Mouse (Mus musculus) forelimb bud, embryonic 11.5 days (tissue): ENCODE results near the gene Aff3.

Experiments used
- DNase-seq: peaks from one replicate; pipeline ENCODE4 v3.0.0-alpha.2; 2012; ENCODE audit warnings: low read depth, low spot score

Gene Aff3

DNA sequence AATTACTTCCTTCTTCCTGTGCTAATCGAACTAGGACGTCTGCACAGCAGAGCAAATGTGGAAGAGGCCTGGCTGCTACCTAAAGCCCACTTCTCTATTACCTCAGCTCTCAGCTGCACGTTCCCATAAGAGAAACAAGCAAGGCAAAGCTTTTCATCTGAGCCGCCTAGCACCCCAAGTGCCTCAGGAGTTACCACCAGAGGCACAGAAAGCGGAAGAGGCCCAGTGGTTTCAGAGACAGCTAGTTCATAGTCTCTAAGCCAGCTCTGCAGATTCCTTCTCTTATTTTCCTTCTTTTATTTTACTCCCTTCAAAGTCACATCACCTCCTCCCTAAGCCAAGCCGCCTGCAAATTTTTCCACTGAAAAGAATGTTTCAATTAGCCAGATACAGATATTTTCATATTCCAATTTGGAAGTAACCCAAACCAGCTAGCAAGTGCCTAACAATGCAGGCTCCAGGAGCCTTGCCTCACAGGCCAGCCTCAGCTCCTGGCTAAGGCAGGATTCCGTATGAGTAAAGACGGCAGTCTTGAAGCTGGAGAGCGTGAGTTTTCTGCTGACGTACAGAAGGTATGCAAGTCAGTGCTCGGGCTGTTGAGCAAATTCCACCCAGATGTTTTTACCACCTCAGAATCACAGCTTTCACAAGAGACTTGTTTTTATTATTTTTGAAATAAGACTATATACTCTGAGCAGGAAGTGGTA lies 62.8 kb downstream of the Aff3 start:
- DNase-seq, result no peak

DNA sequence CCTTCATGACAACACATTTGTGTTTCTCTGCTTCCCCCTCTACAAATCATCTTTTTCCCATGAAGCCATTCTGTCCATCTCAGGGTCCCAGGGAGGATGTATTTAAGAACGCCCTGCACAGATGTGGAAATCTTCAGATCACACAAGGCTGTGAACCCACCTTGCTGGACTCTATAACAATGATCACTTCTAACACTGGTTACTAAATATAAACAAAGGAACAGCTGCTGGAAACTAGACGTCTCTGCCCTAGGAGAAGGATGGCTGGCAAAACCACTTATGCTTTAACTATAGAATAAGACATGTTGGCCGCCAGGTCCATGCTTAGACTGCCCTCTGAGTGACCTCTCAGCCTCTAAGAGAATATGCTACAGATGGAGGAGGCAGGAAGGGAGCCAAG lies 69.4 kb downstream of the Aff3 start:
- no peak for DNase-seq

DNA sequence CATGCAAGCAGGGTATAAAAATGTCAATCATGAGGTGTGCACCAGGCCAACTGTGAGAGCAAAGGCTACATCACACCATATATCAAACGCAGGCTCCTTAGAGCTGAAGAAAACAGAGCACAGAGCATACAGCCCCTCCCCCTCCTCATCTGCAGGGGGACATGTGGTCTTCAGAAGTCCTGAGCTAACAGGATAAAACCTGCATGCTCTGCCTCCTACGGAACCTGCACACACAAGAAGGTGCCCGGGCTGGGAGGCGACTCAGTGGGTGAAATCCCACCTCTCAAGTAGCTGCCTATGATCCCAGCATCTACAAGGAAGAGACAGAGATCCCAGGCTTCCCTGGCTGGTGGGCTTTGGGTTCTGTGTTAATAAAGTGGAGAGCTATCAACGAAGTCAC lies 70.0 kb downstream of the Aff3 start:
- no peak for DNase-seq

- DNase-seq, result no peak
Observed at GRCm38 (mm10) chr1:38591194-38591593, 73.6 kb downstream of the Aff3 start.

- DNase-seq, result no peak
Observed at GRCm38 (mm10) chr1:38588741-38589140, 76.0 kb downstream of the Aff3 start.

DNA sequence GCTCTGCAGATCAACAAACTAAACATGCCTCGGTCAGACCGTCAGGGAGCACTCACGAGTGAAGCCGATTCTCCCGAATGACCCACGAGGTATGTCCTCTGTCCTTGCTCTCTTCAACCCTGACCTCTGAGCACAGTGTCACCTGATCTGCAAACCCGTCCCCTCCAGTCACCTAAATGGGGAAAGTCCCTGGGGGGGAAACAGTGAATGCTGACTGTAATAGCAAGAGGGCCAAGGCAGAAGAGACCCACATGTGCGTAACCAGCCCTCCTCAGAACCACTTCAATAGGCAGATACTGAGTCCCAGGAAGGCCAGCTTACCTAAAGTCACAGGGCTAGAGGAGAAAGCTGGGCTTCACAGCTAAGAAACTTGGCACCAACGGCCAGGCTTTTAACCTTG lies 82.4 kb downstream of the Aff3 start:
- no peak for DNase-seq

GRCm38 (mm10) chr1:38580572-38580971 lies 84.2 kb downstream of the Aff3 start:
- no peak for DNase-seq

DNA sequence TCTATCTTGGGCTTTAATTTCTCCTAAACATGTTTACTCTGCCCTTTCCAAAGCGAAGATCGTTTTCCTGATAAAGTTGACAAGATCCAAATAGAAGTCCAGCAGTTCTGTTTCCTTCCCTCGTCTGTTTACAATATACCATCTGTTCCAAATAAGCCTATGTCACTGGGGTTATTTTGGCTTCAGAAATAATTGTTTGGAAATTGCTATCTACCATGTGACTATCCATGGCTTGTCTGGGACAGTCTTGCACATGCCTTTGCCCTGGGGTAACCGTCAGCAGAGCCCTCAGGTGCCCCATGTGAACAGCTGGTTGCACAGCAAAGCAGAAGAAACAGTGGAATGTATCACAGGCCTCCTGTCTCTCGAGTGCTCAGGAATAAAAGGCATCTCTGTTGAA lies 86.4 kb downstream of the Aff3 start:
- DNase-seq, result no peak

DNA sequence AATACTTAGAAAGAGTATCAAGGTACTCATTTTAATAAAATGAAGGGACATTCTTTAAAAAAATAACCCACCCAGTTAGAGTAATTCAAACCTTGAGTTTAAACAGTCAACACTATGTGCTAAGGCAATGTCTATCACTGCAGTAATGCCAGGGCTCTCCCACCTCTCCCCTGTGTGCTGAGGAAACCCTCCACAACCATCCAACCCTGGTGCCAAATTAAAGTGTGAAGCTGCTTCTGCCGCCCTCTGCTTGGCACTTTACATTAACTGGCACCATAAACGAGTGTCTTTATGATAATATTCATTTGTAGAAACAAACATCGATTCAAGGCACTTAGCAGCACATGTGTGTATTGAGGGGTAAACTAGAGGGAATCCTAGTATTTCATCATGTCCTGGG lies 97.0 kb downstream of the Aff3 start:
- DNase-seq, result no peak

GRCm38 (mm10) chr1:38566101-38566678 lies 98.6 kb downstream of the Aff3 start:
- no peak for DNase-seq

DNA sequence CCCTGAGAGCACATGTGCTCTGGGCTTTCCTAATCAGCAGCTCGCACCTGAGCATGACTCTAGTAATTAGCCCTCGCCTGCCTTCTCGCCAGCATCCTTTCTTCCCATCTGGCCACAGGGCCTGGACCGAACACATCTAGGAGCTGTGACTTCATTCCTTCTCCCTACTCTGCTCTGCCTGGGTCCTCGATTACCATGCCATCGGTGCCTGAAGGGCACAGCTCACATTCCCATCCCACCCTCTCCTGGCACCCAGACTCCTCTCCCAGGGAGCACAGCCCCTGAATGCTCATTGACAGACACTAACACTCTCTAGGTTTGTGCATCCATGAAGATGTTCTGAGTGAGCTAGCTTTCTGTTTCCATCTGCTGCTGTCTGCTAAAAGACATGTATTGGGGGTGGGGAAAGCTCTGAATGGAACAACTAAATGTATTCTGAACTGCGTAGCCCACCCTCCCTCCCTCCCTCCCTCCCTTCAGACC lies 99.4 kb downstream of the Aff3 start:
- no peak for DNase-seq

GRCm38 (mm10) chr1:38562397-38563199 lies 102.2 kb downstream of the Aff3 start:
- DNase-seq, result no peak

- no peak for DNase-seq
Observed at GRCm38 (mm10) chr1:38561331-38561730, 103.4 kb downstream of the Aff3 start.

GRCm38 (mm10) chr1:38560666-38561065 lies 104.1 kb downstream of the Aff3 start:
- no peak for DNase-seq

DNA sequence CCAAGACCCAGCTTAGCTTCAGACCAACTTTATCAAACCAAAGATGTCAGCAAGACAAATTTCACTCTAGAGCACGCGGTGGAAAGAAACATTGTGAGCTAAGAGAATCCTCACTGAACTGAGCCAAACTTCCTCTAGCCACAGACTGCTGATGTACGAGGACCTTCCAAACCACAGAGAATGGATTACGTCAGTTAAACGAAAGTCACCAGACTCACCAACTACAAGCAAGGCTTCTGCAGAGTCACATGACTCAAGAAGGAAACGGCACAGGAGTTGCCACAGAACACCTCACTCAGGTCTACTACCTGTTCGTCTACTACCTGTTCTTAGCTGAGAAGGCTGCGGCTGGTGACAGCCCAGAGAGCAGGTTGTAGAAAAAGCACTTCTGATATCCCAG lies 107.1 kb downstream of the Aff3 start:
- no peak for DNase-seq

DNA sequence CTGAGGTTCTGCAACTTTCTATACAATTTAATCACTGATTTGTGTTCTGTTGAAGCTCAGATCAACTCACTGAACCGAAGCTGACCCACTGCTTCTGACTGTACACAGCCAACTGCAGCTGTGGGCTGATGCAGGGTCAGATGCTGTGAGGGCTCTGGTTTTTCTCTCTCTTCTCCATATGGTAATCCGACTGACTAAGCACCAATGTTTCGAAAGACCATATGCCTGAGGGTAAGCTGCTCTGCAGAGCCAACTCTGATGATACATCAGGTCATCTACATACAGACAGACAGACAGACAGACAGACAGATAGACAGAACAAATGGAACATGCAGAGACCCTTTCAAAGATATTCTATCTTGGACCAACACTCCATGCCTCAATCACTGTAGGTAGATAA lies 110.2 kb downstream of the Aff3 start:
- no peak for DNase-seq

- DNase-seq, result no peak
Observed at GRCm38 (mm10) chr1:38553090-38553489, 111.7 kb downstream of the Aff3 start.

DNA sequence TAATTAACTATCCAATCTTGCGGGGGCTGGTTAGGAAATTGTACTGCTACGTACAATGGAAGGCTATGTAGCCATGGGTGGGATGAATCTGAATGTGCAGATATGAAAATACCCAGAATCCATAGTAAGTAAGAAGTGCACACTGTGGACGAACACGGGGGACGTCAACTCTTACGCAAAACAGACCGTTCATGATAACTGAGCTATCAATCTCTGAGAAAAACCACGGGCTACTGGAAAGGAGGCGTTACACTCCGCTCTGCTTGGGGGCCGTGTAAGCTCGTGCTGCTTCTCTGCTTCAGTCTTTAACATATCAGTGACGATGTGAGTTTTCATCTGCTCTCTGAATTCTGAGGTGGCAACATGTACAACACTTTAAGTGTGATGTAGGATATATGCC lies 114.2 kb downstream of the Aff3 start:
- no peak for DNase-seq

DNA sequence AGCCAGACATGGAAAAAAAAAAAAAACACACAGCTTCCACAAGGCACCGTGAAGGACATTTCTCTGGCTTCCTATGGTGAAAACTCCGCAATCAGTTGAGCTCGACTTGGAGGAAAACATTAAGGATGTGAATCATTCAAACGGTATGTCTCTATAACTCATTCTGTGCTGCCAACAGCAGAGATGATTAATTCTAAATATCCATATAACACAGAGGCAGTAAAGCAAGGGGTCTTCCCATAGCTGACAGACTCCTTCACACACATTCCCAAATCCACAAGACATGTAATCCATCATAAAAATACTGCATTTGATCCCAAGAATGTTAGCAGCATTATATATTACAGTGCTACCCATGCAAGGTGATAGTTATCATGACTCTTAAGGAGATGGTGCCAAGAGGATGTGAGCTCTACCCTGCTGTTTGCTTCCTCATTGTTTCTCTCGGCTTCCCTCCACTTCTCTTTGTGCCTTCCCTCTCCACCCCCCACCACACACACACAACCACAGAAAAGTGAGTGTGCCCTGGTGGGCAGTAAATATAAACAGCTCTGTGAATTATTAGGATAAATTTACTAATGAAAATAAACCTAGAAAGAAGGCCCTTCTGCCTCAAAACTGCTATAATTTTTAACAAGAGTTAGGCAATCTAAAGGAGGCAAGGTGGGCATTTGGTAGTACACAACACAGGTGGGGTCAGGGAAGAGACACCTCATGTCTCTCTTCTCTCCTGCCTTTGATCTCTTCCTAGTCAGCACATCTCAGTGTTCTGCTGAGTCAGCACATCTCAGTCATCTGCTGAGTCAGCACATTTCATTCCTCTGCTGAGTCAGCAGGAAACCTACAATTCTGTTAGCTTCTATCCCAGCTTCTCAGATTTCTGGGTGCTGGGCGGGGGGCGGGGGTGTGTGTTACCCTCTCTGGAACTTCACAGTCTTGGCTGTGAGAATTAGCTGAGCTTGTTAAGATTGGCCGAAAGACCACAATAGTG lies 115.8 kb downstream of the Aff3 start:
- no peak for DNase-seq

DNA sequence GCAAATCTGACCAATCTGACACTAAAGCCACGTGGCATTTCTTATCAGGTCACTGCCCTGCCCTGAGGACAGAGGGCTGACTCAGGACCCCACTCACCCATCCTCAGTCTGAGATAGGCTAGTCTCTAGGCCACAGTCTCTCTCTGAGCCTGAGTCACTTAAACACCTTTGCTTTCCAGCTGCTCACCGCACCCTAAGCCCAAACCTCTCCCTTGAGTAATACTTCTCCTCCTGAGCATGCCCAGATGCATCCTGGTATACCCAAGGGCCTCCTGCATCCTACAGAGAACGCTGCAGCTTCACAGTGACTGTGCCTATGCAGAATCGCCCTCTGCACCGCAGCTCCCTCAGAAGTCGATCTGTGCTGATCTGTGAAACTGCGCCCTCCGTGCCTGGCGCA lies 117.1 kb downstream of the Aff3 start:
- no peak for DNase-seq

DNA sequence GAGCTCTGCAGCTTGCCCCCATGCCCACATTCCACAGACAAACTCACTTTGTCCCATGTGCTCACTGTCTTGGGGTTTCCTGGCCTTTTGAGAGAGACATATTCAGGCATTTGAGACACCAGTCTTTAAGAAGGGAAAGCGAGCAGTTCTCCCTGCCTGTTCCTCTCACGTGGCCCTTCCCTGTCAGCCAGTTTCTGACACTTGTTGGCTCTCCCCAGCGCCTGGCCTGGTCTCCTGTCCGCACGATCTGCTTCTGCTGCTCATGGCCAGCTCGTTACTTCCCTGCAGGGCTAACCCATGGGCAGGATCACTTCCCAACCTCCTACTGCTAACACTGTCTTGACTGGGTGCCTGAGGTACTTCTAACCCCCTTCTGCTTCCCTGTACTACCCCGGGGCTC lies 118.1 kb downstream of the Aff3 start:
- DNase-seq, result no peak
